Mouse (Mus musculus): Measurements from ENCODE around the gene Slc41a3. TPM values are rescaled to one million over a fixed set of nuclear protein-coding genes. Genes with fewer than 3 reads are reported as not detected.

Gene Slc41a3
- total and polyA plus RNA-seq, 2 experiments from 2014 or later, result 23.4 to 35.0 TPM

DNA sequence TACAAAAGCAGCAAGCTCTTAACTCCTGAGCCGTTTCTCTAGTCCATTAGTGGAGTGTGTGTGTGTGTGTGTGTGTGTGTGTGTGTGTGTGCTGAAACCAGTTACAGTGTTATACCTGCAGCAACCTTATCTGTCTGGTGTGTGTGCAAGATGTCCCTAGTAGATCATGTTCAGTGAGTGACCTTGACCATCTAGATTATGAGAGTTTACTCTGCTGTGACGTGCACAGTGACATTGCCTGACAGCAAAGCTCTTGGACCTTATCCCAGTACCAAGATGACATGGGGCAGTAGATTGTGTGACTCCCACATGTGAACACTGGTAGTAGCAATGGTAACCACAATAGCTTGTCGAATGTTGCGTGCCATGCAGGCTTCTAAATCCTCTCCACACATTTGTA is 4.2 kb upstream of the Slc41a3 start:
- H3K9me3 ChIP-seq (replicated peaks; ENCODE audit: control insufficient read depth, low read length), result 0 out of 2 replicates have a peak, but pooled peaks cover 6% of the 10 kb centered on the region
- no peak overlapping the region for H3K9ac ChIP-seq (replicated peaks; ENCODE audit: low read depth, low read length)
- peaks cover 23% of the 10 kb centered on the region for H3K4me1 ChIP-seq (ENCODE audit: control insufficient read depth, insufficient read depth)
- DNase-seq (ENCODE audit: low spot score), result no peak
- ATAC-seq (ENCODE audit: insufficient read depth, low read depth), result no peak
- no peak for TF ChIP-seq EP300 (IDR thresholded peaks at IDR 0.05; ENCODE audit: low read depth)
- TF ChIP-seq CTCF (IDR thresholded peaks at IDR 0.05; ENCODE audit: low read depth), result no peak
- H3K4me2 ChIP-seq (ENCODE audit: low read depth, low read length), result no peak overlapping the region
- no peaks in the 10 kb centered on the region for H3K36me3 ChIP-seq (replicated peaks; ENCODE audit: control insufficient read depth, insufficient read depth, low read length)
- H3K4me3 ChIP-seq (ENCODE audit: low read depth, low read length), result no peak overlapping the region
- H3K27ac ChIP-seq (ENCODE audit: low read depth), result 0 out of 2 replicates have a peak overlapping the region, but pooled peaks have one; percentile 5
- WGBS, result 57% methylated on average over 4 of the region's 4 CpGs
- no peaks in the 10 kb centered on the region for H3K27me3 ChIP-seq (ENCODE audit: control insufficient read depth, insufficient read depth, low read length)

DNA sequence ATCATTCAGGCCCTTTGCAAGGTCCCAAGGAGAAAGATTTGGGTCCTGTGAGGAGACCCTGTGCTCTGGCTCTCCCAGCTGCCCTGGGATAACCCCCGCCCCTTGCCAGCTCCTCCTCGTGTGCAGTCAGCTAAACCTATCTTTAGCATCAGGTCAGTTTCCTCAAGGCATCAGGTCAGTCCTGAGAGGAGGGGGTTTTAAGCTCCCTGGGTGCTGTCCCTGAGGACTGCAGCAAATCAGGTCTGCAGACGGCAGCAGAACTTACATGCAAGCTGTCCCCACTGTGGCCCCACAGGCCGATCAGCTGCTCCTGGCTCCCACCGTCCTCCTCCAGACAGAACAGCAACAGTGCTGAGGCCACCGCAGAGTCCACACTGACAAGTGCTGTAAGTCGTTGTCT is 2.8 kb upstream of the Slc41a3 start:
- no peak overlapping the region for H3K9ac ChIP-seq (replicated peaks; ENCODE audit: low read depth, low read length)
- ATAC-seq (ENCODE audit: insufficient read depth, low read depth) (no peak), DNase-seq (ENCODE audit: low spot score) (no peak)
- no peaks in the 10 kb centered on the region for H3K36me3 ChIP-seq (replicated peaks; ENCODE audit: control insufficient read depth, insufficient read depth, low read length)
- H3K9me3 ChIP-seq (replicated peaks; ENCODE audit: control insufficient read depth, low read length), result no peaks in the 10 kb centered on the region
- no peaks in the 10 kb centered on the region for H3K27me3 ChIP-seq (ENCODE audit: control insufficient read depth, insufficient read depth, low read length)
- H3K27ac ChIP-seq (ENCODE audit: low read depth), result no peak overlapping the region
- WGBS, result 34% methylated on average over 7 of the region's 7 CpGs
- no peak overlapping the region for H3K4me2 ChIP-seq (ENCODE audit: low read depth, low read length)
- no peak overlapping the region for H3K4me3 ChIP-seq (ENCODE audit: low read depth, low read length)
- TF ChIP-seq EP300 (IDR thresholded peaks at IDR 0.05; ENCODE audit: low read depth), result no peak
- TF ChIP-seq CTCF (IDR thresholded peaks at IDR 0.05; ENCODE audit: low read depth), result no peak
- peaks cover 25% of the 10 kb centered on the region for H3K4me1 ChIP-seq (ENCODE audit: control insufficient read depth, insufficient read depth)

GRCm38 (mm10) chr6:90602304-90602703 is 2.2 kb upstream of the Slc41a3 start:
- H3K27ac ChIP-seq (ENCODE audit: low read depth), result no peak overlapping the region
- H3K9me3 ChIP-seq (replicated peaks; ENCODE audit: control insufficient read depth, low read length), result no peaks in the 10 kb centered on the region
- no peaks in the 10 kb centered on the region for H3K27me3 ChIP-seq (ENCODE audit: control insufficient read depth, insufficient read depth, low read length)
- 94% methylated on average over 3 of the region's 3 CpGs for WGBS
- no peaks in the 10 kb centered on the region for H3K36me3 ChIP-seq (replicated peaks; ENCODE audit: control insufficient read depth, insufficient read depth, low read length)
- peaks cover 25% of the 10 kb centered on the region for H3K4me1 ChIP-seq (ENCODE audit: control insufficient read depth, insufficient read depth)
- H3K4me3 ChIP-seq (ENCODE audit: low read depth, low read length), result no peak overlapping the region
- ATAC-seq (ENCODE audit: insufficient read depth, low read depth), result no peak
- H3K4me2 ChIP-seq (ENCODE audit: low read depth, low read length), result no peak overlapping the region
- TF ChIP-seq CTCF (IDR thresholded peaks at IDR 0.05; ENCODE audit: low read depth) (no peak), EP300 (IDR thresholded peaks at IDR 0.05; ENCODE audit: low read depth) (no peak)
- no peak overlapping the region for H3K9ac ChIP-seq (replicated peaks; ENCODE audit: low read depth, low read length)
- no peak for DNase-seq (ENCODE audit: low spot score)

DNA sequence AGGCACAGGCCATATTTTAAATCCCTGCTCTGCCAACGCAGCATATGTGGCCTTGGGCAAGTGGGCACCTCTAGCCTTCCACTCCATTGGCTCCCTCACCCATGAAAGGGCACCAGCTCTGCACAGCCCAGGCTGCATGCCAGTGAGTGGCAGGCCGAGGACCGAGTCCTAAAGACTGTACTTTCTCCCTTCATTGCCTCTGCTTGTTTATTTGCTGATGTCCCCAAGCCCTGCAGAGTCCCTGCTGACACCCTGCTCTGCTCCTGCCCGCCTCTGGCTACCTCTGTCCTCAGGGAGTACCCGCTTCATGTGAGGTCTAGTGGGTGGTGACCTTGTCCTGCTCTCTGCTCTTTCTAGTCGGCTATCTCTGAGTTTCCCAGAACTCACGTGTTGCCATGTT is 1.4 kb upstream of the Slc41a3 start:
- DNase-seq (ENCODE audit: low spot score) (no peak), ATAC-seq (ENCODE audit: insufficient read depth, low read depth) (no peak)
- Histone ChIP-seq H3K27ac (ENCODE audit: low read depth) (no peak overlapping the region), H3K27me3 (ENCODE audit: control insufficient read depth, insufficient read depth, low read length) (no peaks in the 10 kb centered on the region), H3K4me2 (ENCODE audit: low read depth, low read length) (no peak overlapping the region), H3K4me3 (ENCODE audit: low read depth, low read length) (no peak overlapping the region), H3K4me1 (ENCODE audit: control insufficient read depth, insufficient read depth) (peaks cover 25% of the 10 kb centered on the region), H3K36me3 (replicated peaks; ENCODE audit: control insufficient read depth, insufficient read depth, low read length) (no peaks in the 10 kb centered on the region), H3K9ac (replicated peaks; ENCODE audit: low read depth, low read length) (no peak overlapping the region), H3K9me3 (replicated peaks; ENCODE audit: control insufficient read depth, low read length) (no peaks in the 10 kb centered on the region)
- WGBS, result 64% methylated on average over 7 of the region's 7 CpGs
- TF ChIP-seq CTCF (IDR thresholded peaks at IDR 0.05; ENCODE audit: low read depth) (no peak), EP300 (IDR thresholded peaks at IDR 0.05; ENCODE audit: low read depth) (no peak)

- peak overlapping the region; percentile 84 for H3K4me2 ChIP-seq (ENCODE audit: low read depth, low read length)
- H3K9me3 ChIP-seq (replicated peaks; ENCODE audit: control insufficient read depth, low read length), result no peaks in the 10 kb centered on the region
- H3K9ac ChIP-seq (replicated peaks; ENCODE audit: low read depth, low read length), result no peak overlapping the region
- H3K27ac ChIP-seq (ENCODE audit: low read depth), result no peak overlapping the region
- H3K4me1 ChIP-seq (ENCODE audit: control insufficient read depth, insufficient read depth), result peaks cover 25% of the 10 kb centered on the region
- ATAC-seq (ENCODE audit: insufficient read depth, low read depth), result no peak
- no peak for DNase-seq (ENCODE audit: low spot score)
- H3K36me3 ChIP-seq (replicated peaks; ENCODE audit: control insufficient read depth, insufficient read depth, low read length), result no peaks in the 10 kb centered on the region
- WGBS, result 63% methylated on average over 3 of the region's 3 CpGs
- no peak for TF ChIP-seq EP300 (IDR thresholded peaks at IDR 0.05; ENCODE audit: low read depth)
- no peak for TF ChIP-seq CTCF (IDR thresholded peaks at IDR 0.05; ENCODE audit: low read depth)
- H3K4me3 ChIP-seq (ENCODE audit: low read depth, low read length), result peak overlapping the region; percentile 64
- no peaks in the 10 kb centered on the region for H3K27me3 ChIP-seq (ENCODE audit: control insufficient read depth, insufficient read depth, low read length)
These were observed 395 bp upstream of the Slc41a3 start for GRCm38 (mm10) chr6:90604130-90604529.

- H3K9me3 ChIP-seq (replicated peaks; ENCODE audit: control insufficient read depth, low read length), result no peaks in the 10 kb centered on the region
- H3K9ac ChIP-seq (replicated peaks; ENCODE audit: low read depth, low read length), result peak overlapping the region; percentile 61; the same call in 1 of the 2 replicates
- ATAC-seq (ENCODE audit: insufficient read depth, low read depth), result no peak
- H3K27ac ChIP-seq (ENCODE audit: low read depth), result peak overlapping the region; percentile 63; the same call in 1 of the 2 replicates
- no peaks in the 10 kb centered on the region for H3K27me3 ChIP-seq (ENCODE audit: control insufficient read depth, insufficient read depth, low read length)
- peak overlapping the region; percentile 64 for H3K4me3 ChIP-seq (ENCODE audit: low read depth, low read length)
- H3K4me2 ChIP-seq (ENCODE audit: low read depth, low read length), result peak overlapping the region; percentile 84
- WGBS, result 10% methylated on average over 5 of the region's 5 CpGs
- H3K36me3 ChIP-seq (replicated peaks; ENCODE audit: control insufficient read depth, insufficient read depth, low read length), result no peaks in the 10 kb centered on the region
- peaks cover 31% of the 10 kb centered on the region for H3K4me1 ChIP-seq (ENCODE audit: control insufficient read depth, insufficient read depth)
- DNase-seq (ENCODE audit: low spot score), result no peak
- TF ChIP-seq EP300 (IDR thresholded peaks at IDR 0.05; ENCODE audit: low read depth) (no peak), CTCF (IDR thresholded peaks at IDR 0.05; ENCODE audit: low read depth) (no peak)
These were observed 757 bp downstream of the Slc41a3 start for GRCm38 (mm10) chr6:90605298-90605665.
